Mouse (Mus musculus): ENCODE data around the gene Bptf. TPM values are rescaled to one million over a fixed set of nuclear protein-coding genes. Genes with fewer than 3 reads are reported as not detected.
A peak's percentile ranks its signal among the peaks of the same experiment; 100 is the strongest.
"Not testable (repeated sequence)": the region's sequence is repeated elsewhere in the genome, so short reads cannot be mapped to it uniquely, and the experiment has no call there.

The Bptf gene
- total RNA-seq, 2 experiments from 2014 or later = 40.7 to 44.7 TPM

- no peak for DNase-seq
Measured at GRCm38 (mm10) chr11:107054870-107055269, 77.1 kb downstream of the Bptf start.

- DNase-seq = peak in 1 of 2 experiments; percentile 27
Measured at GRCm38 (mm10) chr11:107046766-107047620, 84.9 kb downstream of the Bptf start.

GRCm38 (mm10) chr11:107045546-107045945, 86.4 kb downstream of the Bptf start:
- no peak for DNase-seq

DNA sequence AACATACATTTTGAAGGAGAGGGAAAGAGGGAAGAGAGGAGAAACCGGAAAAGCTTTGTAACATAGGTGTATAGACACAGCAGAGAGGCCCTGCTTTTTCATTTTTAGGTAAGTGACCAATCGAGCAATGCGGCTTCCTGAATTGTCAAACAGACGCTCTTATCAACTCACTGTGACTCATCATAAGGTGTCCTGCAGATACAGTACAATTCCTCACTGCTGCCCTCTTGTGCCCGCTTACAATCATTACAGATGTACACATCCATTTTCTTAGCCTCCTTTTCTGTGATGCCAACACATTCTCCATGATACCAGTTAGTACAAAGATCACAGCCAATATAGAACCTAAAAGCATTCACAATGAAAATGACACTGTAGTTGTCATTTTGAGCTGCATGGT, 87.6 kb downstream of the Bptf start:
- DNase-seq = peak; percentile 80 to 87

DNA sequence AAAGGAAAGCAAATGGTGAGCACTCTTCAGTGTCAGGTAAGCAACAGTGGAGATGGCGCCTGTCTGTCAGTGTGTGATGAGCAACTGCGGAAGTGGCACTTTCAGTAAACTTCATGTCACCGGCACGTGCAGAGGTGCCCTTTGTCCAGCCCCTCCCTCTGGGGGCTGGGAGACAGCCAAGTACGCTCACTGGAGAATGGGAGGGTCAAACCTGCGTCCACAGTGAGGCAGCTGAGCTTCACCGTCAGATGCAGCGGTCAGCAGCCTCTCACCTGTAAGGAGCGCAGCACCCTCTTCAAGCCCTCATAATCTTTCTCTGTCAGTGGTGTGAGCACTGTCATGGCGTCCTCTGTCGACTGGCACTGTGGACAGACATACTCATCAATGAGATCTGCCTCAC, 88.6 kb downstream of the Bptf start:
- DNase-seq = no peak

- DNase-seq = no peak
Measured at GRCm38 (mm10) chr11:107041396-107041795, 90.5 kb downstream of the Bptf start.

DNA sequence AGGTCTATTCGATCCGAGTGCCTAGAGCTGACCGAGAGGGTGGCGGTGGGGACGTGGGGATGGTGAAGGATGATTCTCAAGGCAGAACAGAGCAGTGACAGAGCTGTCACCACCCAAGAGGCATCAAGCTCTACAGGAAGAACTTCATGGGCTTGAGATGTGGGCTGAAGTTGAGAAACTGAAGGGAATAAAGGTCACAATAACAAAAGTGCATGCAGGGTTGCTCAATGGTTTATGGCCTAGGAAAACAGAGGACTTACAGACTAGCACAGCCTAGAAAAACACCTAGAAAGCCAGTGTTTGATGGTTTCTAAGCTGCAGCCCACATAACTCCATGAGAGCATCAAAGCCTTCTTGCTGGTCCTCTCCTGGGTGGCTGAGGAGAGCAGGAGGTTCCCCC, 92.5 kb downstream of the Bptf start:
- no peak for DNase-seq

DNA sequence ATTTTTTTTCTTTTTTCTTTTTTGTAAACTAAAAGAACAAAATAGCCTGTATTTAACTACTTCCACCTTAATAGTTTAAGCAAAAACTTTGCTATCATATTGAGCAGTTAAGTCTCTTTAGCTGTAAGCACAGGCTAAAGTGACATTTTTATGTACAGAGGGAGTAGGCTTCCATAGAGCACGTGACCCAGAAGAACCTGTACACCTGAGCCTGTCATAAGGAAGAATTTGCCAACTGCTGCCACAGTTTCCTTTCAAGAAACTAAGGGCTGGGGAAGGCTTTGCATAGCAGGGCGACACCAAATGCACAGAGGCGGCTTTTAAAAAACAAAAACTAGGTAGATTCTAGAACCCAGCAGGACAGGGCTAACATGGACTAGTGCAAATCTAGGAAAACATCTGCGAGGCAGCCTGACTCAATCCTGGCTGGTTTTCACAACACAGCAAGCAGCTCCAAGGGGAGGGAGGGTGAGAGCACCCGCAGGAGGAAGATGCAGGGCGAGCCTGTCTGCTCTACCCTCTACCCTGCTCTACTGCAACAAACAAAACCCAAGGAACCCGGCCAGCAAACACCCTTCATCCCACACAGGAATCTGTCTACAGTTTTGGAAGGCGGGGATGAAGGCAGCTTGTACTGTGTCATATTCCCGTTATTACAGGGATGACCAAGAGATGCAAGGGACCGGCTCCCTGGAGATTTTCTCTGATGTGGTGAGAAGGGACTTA, 97.7 kb downstream of the Bptf start:
- no peak for DNase-seq

- DNase-seq = no peak
Measured at GRCm38 (mm10) chr11:107031635-107032034, 100.3 kb downstream of the Bptf start.

GRCm38 (mm10) chr11:107029536-107029935, 102.4 kb downstream of the Bptf start:
- no peak for DNase-seq

DNA sequence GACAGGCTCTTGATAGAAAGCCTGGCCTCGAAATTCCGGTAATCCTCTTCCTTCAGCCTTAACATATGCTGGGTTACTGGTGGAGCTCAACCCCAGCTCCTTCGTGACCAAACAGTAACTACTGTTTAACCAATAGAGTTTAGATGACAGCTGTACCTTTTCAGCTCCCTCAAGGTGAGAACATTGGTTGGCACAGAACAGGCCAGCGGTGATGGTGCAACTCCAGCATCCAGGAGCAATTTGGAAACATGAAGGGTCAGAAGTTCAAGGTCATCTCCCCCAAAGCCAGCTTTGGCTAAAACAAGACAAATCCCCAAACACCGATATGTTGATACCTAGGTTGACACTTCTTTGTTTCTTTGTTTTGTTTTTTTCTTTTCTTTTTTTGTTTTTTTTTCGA, 103.2 kb downstream of the Bptf start:
- DNase-seq = no peak

DNA sequence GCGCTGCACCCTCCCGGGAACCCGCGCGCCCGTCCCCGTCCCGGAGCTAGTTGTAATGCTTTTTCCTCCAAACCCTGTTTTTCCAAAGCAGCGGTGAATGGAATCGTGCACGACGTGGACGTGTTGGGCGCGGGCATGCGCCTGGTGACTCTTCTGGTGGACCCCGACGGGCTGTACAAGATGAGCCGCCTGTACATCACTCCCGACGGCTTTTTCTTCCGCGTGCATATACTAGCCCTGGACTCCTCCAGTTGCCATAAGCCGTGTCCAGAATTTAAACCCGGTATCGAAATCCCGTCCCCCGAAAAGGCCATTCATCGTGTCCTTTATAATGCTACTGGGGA, 103.7 kb downstream of the Bptf start:
- DNase-seq = no peak

DNA sequence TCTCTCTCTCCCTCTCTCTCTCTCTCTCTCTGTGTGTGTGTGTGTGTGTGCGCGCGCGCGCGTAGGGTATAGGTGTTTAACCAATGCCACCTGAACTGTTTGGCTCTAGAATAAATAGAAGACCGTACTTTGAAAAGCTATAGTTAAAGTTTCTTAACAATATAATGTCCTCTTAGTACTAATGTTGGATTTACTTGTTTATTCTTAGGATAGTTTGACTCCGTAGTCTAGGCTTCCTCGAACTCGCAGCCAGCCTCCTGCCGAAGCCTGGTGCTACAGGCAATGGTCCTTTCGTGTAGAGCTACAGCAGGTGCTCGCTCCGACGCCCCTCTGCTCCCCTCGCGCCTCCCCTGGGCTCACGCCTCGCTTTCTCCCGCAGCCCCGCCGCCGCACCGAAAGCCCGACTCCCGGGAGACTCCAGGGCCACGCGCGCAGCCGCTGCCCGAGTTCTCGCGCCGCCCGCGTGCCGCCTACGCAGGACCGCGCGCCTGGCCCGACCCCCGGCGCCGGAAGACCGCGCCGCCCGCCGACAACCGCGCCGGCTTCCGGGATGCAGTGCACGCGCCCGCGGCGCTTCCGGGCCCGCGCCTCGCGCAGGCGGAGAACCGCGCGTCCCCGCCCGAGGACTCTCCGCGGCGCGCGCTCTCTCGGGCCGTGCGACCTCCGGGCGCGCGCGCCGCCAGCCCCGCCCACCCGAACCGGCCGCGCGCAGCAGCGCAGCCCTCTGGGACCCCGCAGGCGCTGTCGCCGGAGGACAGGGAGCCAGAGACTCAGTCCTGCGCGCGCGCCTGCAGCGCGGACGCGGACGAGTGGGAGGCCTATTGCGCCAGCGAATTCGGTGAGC, 104.3 kb downstream of the Bptf start:
- DNase-seq = peak; percentile 88 to 94

GRCm38 (mm10) chr11:107026554-107027430, 105.1 kb downstream of the Bptf start:
- no peak for DNase-seq

DNA sequence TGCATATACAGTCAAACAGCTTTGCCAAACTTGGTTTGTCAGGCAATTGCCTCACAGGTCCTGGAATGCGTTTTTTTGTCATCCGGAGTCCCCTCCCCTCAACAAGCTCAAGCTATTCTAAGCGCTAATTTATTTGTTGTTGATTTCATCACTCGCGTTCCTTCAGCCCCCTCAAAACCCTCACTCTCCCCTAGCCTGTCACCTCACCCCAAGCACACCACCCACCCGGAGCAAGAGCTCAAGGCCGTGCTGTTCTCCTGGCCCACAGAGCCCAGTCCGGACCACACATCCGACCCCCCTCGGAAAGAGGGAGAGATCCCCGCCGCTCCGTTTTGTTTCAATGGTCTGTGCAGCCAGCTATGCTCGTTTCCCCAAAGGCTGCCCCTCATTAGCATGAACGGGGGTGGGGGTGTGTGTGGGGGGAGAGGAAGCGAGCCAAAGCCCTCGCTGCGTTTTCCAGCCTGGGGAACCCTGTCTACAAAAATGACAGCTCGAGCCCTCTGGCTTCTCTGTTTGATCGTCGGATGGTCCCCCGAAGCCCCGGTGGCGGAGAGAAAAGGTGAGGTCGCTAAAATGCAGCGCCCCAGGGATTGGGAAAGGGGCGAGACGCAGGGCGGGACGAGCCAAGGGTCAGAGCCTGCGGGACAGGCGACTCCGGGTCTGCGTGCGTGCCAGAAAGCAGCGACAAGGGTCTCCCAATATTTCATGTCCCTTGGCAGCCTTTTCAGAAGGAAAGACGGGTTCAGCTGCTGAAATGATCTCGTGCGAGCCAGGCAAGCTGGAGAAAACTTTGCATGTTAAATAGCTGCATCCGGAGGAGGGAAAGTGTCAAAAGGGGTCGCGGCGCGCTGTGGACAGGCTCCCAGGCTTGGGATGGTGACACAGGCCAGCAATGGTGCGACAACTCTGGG, 106.3 kb downstream of the Bptf start, which contains the start of gene 1810010H24Rik:
1810010H24Rik (plus strand) TSS at position 271 of the 911 bp plus-strand sequence.
- peak; percentile 33 to 40 for DNase-seq

DNA sequence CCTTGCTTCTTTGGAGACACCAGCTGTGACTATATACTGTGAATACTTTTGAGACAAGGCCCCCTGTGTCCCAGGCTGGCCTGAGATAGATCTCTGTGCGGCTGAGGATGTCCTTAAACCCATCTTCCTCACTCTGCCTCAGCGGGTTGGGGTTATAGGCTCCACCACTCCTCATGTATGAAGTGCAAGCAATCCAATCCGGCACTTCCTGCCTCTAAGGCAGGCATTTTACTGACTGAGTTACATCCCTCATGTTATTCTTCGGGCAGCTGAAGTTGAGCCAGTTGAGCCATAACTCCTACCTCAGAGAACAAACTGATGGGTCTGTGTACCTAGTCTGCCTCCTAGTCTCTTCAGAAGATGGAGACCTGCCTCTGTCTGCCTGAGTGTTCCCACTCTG, 107.5 kb downstream of the Bptf start:
- no peak for DNase-seq

DNA sequence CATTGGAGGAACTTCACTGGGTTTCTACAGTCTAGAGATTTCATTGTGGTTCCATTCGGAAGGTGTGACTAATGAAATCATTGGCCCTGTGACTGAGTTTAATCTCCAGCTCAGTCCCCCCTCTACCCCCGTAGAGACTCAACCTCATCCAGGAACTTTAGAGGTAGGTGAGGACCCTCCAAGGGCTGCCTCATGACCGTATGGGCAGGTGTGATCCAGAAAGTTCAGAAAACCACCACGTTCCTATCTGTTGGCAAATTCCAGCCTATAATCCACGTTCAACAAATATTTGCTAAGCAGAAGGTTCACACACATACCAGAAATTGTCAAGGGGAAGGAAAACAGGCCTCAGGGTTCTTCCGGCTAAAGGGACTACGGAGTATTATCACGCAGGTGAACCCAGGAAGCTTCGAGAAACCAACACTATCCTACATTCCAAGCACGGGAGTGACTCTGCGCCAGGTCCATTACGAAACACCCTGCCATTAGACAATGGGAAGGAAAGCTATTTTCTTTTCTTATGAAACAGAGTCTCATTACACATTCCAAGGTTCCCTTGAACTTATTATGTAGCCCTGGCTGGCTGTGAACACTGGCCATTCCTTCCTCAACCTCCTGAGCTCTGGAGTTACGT, 109.8 kb downstream of the Bptf start:
- no peak for DNase-seq

DNA sequence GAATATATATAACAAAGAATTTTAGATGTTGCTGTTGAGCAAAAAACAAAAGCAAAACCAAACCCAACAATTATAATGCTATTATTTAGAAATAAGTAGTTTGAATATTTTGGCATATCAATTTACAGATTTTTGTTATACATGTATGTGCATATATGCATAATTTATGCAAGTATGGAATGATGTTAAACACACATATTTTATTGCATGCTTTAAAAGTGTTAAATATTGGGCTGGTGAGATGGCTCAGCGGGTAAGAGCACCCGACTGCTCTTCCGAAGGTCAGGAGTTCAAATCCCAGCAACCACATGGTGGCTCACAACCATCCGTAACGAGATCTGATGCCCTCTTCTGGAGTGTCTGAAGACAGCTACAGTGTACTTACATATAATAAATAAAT, 112.2 kb downstream of the Bptf start:
- not testable (repeated sequence) for DNase-seq

GRCm38 (mm10) chr11:107019318-107019717, 112.6 kb downstream of the Bptf start:
- DNase-seq = no peak

DNA sequence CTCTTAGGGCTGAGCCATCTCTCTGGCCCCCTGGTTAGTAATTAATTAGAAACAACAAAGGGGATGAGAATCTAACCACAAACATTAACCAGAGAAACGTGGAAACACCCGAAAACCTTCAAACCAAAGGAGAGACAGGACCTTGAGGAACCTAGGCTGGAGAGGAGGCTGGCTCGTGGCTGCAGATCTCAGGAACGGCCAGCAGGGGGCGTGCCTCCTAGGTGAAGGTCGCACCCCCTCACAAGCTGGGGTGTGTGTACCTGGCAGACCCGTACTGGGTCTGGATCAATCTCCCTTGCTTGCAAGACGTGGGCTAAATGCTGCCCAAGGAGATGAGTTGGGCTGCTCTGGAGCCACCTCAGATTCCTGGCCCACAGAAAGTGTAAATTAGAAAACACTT, 113.3 kb downstream of the Bptf start:
- DNase-seq = peak in 1 of 2 experiments; percentile 40

Measured in adrenal gland, postnatal 36 days (tissue).